Mouse (Mus musculus) neural tube, embryonic 13.5 days (tissue): Measurements from ENCODE around the gene Irs3. TPM values are rescaled to one million over a fixed set of nuclear protein-coding genes. Genes with fewer than 3 reads are reported as not detected.

Source experiments
- ATAC-seq: fragments of 200-750 bp; cut with Nextera tagmentation; 2 replicates; pipeline ENCODE4 v1.8.0; 2017; ENCODE audit warnings: low read depth, mild to moderate bottlenecking, moderate TSS enrichment, moderate library complexity
- H3K27ac ChIP-seq: fragments of 300-500 bp; sonication (generic); replicated peaks from 2 replicates; pipeline ENCODE4 v1.5.1; 2015; ENCODE audit warnings: moderate library complexity, mild to moderate bottlenecking, inconsistent platforms
- H3K27me3 ChIP-seq: fragments of 300-500 bp; sonication (generic); 2 replicates; pipeline ENCODE4 v1.6.1; 2015; ENCODE audit warnings: mild to moderate bottlenecking, inconsistent platforms
- H3K36me3 ChIP-seq: fragments of 300-500 bp; sonication (generic); 2 replicates; pipeline ENCODE4 v1.6.1; 2015; ENCODE audit warnings: mild to moderate bottlenecking, inconsistent platforms
- H3K4me1 ChIP-seq: fragments of 300-500 bp; sonication (generic); replicated peaks from 2 replicates; pipeline ENCODE4 v1.6.1; 2015; ENCODE audit warnings: inconsistent platforms
- H3K4me2 ChIP-seq: fragments of 300-500 bp; sonication (generic); 2 replicates; pipeline ENCODE4 v1.6.1; 2015; ENCODE audit warnings: inconsistent platforms, mild to moderate bottlenecking, moderate library complexity
- H3K4me3 ChIP-seq: fragments of 300-500 bp; sonication (generic); 2 replicates; pipeline ENCODE4 v1.5.1; 2015; ENCODE audit warnings: mild to moderate bottlenecking, inconsistent platforms
- H3K9ac ChIP-seq: fragments of 300-500 bp; sonication (generic); 2 replicates; pipeline ENCODE4 v1.6.1; 2015; ENCODE audit warnings: moderate library complexity, mild to moderate bottlenecking, inconsistent platforms
- H3K9me3 ChIP-seq: fragments of 300-500 bp; sonication (generic); 2 replicates; pipeline ENCODE4 v1.6.1; 2016; ENCODE audit warnings: inconsistent platforms
- WGBS: fragments of 180-500 bp; shearing (Covaris S2); methylation state at CpG from one replicate; pipeline ENCODE4 v1.1.7; 2015; 5-methylcytosine and 5-hydroxymethylcytosine counted together
- polyA plus RNA-seq: library from polyadenylated mRNA; unstranded; fragments of >200 nt; fragmentation: Nextera tagmentation; extraction: Ambion mirVana; gene quantifications from 2 replicates; pipeline ENCODE4 v1.2.1, GENCODE M21; 2015

Gene Irs3
- polyA plus RNA-seq, 1 experiment from 2014 or later: 0.20 TPM

GRCm38 (mm10) chr5:137678736-137679135 lies 33.2 kb upstream of the Irs3 start:
- no peak overlapping the region for H3K27ac ChIP-seq
- no peak overlapping the region for H3K4me3 ChIP-seq
- no peak for ATAC-seq
- H3K9ac ChIP-seq: no peak overlapping the region
- no peaks in the 10 kb centered on the region for H3K9me3 ChIP-seq
- H3K27me3 ChIP-seq: no peaks in the 10 kb centered on the region
- 85% methylated on average over 3 of the region's 3 CpGs for WGBS
- no peak overlapping the region for H3K4me2 ChIP-seq
- H3K4me1 ChIP-seq: peaks cover 18% of the 10 kb centered on the region
- H3K36me3 ChIP-seq: peaks cover 10% of the 10 kb centered on the region

- no peak for ATAC-seq
- Histone ChIP-seq H3K27ac (no peak overlapping the region), H3K27me3 (no peaks in the 10 kb centered on the region), H3K9me3 (no peaks in the 10 kb centered on the region), H3K4me3 (no peak overlapping the region), H3K9ac (no peak overlapping the region), H3K4me1 (peaks cover 9% of the 10 kb centered on the region), H3K36me3 (peaks cover 10% of the 10 kb centered on the region), H3K4me2 (no peak overlapping the region)
- 97% methylated on average over 8 of the region's 8 CpGs for WGBS
Measured at GRCm38 (mm10) chr5:137677859-137678258, 32.3 kb upstream of the Irs3 start.

- no peak overlapping the region for H3K4me3 ChIP-seq
- H3K9me3 ChIP-seq: no peaks in the 10 kb centered on the region
- H3K4me1 ChIP-seq: peaks cover 23% of the 10 kb centered on the region
- H3K27me3 ChIP-seq: no peaks in the 10 kb centered on the region
- H3K27ac ChIP-seq: no peak overlapping the region
- ATAC-seq: no peak
- WGBS: 94% methylated on average over 8 of the region's 8 CpGs
- H3K9ac ChIP-seq: no peak overlapping the region
- H3K36me3 ChIP-seq: peaks cover 10% of the 10 kb centered on the region
- H3K4me2 ChIP-seq: no peak overlapping the region
Measured at GRCm38 (mm10) chr5:137674786-137675185, 29.3 kb upstream of the Irs3 start.

- Histone ChIP-seq H3K4me3 (no peak overlapping the region), H3K4me2 (no peak overlapping the region), H3K4me1 (peaks cover 23% of the 10 kb centered on the region), H3K9me3 (no peaks in the 10 kb centered on the region), H3K27me3 (no peaks in the 10 kb centered on the region), H3K27ac (no peak overlapping the region), H3K9ac (no peak overlapping the region), H3K36me3 (peaks cover 10% of the 10 kb centered on the region)
- no peak for ATAC-seq
- 91% methylated on average over 6 of the region's 6 CpGs for WGBS
Measured at GRCm38 (mm10) chr5:137673015-137673414, 27.5 kb upstream of the Irs3 start.

- H3K4me1 ChIP-seq: peaks cover 23% of the 10 kb centered on the region
- no peak for ATAC-seq
- WGBS: 77% methylated on average over 5 of the region's 5 CpGs
Measured at GRCm38 (mm10) chr5:137672361-137672760, 26.8 kb upstream of the Irs3 start.

GRCm38 (mm10) chr5:137671443-137672240 lies 26.1 kb upstream of the Irs3 start:
- no peak overlapping the region for H3K4me3 ChIP-seq
- ATAC-seq: 0 out of 2 replicates have a peak, but pooled peaks have one; percentile 15
- H3K9me3 ChIP-seq: no peaks in the 10 kb centered on the region
- no peaks in the 10 kb centered on the region for H3K27me3 ChIP-seq
- H3K36me3 ChIP-seq: peaks cover 18% of the 10 kb centered on the region
- H3K27ac ChIP-seq: peak overlapping the region; percentile 69
- 39% methylated on average over 9 of the region's 9 CpGs for WGBS
- peak overlapping the region; percentile 55 for H3K9ac ChIP-seq
- peaks cover 23% of the 10 kb centered on the region for H3K4me1 ChIP-seq
- H3K4me2 ChIP-seq: no peak overlapping the region

More at GRCm38 (mm10) chr5:137672361-137672760, 26.8 kb upstream of the Irs3 start:
- Histone ChIP-seq H3K9ac (0 out of 2 replicates have a peak overlapping the region, but pooled peaks have one; percentile 55), H3K4me2 (no peak overlapping the region), H3K36me3 (peaks cover 15% of the 10 kb centered on the region), H3K4me3 (no peak overlapping the region), H3K27ac (peak overlapping the region; percentile 69), H3K9me3 (no peaks in the 10 kb centered on the region), H3K27me3 (no peaks in the 10 kb centered on the region)

GRCm38 (mm10) chr5:137670240-137670639 lies 24.7 kb upstream of the Irs3 start:
- Histone ChIP-seq H3K9me3 (no peaks in the 10 kb centered on the region), H3K36me3 (peaks cover 29% of the 10 kb centered on the region), H3K27me3 (no peaks in the 10 kb centered on the region), H3K4me3 (no peak overlapping the region), H3K27ac (no peak overlapping the region), H3K4me2 (no peak overlapping the region), H3K9ac (no peak overlapping the region), H3K4me1 (peaks cover 23% of the 10 kb centered on the region)
- ATAC-seq: no peak
- 93% methylated on average over 1 of the region's 1 CpGs for WGBS

- Histone ChIP-seq H3K4me2 (no peak overlapping the region), H3K27ac (no peak overlapping the region), H3K36me3 (peaks cover 39% of the 10 kb centered on the region), H3K9me3 (no peaks in the 10 kb centered on the region), H3K27me3 (no peaks in the 10 kb centered on the region), H3K4me1 (peaks cover 23% of the 10 kb centered on the region), H3K4me3 (no peak overlapping the region), H3K9ac (no peak overlapping the region)
- no peak for ATAC-seq
- 76% methylated on average over 10 of the region's 10 CpGs for WGBS
Measured at GRCm38 (mm10) chr5:137668971-137669370, 23.5 kb upstream of the Irs3 start.

GRCm38 (mm10) chr5:137663057-137663456 lies 17.5 kb upstream of the Irs3 start:
- WGBS: 65% methylated on average over 9 of the region's 9 CpGs
- H3K4me2 ChIP-seq: no peak overlapping the region
- H3K4me3 ChIP-seq: no peak overlapping the region
- H3K4me1 ChIP-seq: no peaks in the 10 kb centered on the region
- H3K36me3 ChIP-seq: peaks cover 92% of the 10 kb centered on the region
- no peak for ATAC-seq
- H3K9ac ChIP-seq: 0 out of 2 replicates have a peak overlapping the region, but pooled peaks have one; percentile 13
- H3K27ac ChIP-seq: no peak overlapping the region
- no peaks in the 10 kb centered on the region for H3K9me3 ChIP-seq
- H3K27me3 ChIP-seq: no peaks in the 10 kb centered on the region

GRCm38 (mm10) chr5:137660064-137660688 lies 14.7 kb upstream of the Irs3 start:
- H3K9ac ChIP-seq: no peak overlapping the region
- no peak overlapping the region for H3K4me2 ChIP-seq
- H3K27ac ChIP-seq: no peak overlapping the region
- no peak for ATAC-seq
- H3K27me3 ChIP-seq: no peaks in the 10 kb centered on the region
- H3K4me3 ChIP-seq: no peak overlapping the region
- no peaks in the 10 kb centered on the region for H3K9me3 ChIP-seq
- H3K36me3 ChIP-seq: peaks cover 69% of the 10 kb centered on the region
- no peaks in the 10 kb centered on the region for H3K4me1 ChIP-seq
- 92% methylated on average over 6 of the region's 6 CpGs for WGBS

GRCm38 (mm10) chr5:137656977-137657376 lies 11.5 kb upstream of the Irs3 start:
- Histone ChIP-seq H3K4me1 (no peaks in the 10 kb centered on the region), H3K9ac (no peak overlapping the region), H3K27me3 (no peaks in the 10 kb centered on the region), H3K4me3 (no peak overlapping the region), H3K9me3 (no peaks in the 10 kb centered on the region), H3K36me3 (peaks cover 49% of the 10 kb centered on the region), H3K27ac (peak overlapping the region; percentile 9; the same call in 1 of the 2 replicates), H3K4me2 (no peak overlapping the region)
- ATAC-seq: peak; percentile 57; the same call in 1 of the 2 replicates
- WGBS: 39% methylated on average over 6 of the region's 6 CpGs

GRCm38 (mm10) chr5:137654746-137655145 lies 9.2 kb upstream of the Irs3 start:
- no peaks in the 10 kb centered on the region for H3K9me3 ChIP-seq
- H3K27me3 ChIP-seq: no peaks in the 10 kb centered on the region
- peaks cover 6% of the 10 kb centered on the region for H3K4me1 ChIP-seq
- H3K4me3 ChIP-seq: no peak overlapping the region
- H3K36me3 ChIP-seq: peaks cover 38% of the 10 kb centered on the region
- H3K4me2 ChIP-seq: no peak overlapping the region
- H3K9ac ChIP-seq: no peak overlapping the region
- WGBS: 83% methylated on average over 6 of the region's 7 CpGs
- H3K27ac ChIP-seq: no peak overlapping the region
- no peak for ATAC-seq
